Mouse (Mus musculus): Measurements from ENCODE around the gene Ybey.
A peak's percentile ranks its signal among the peaks of the same experiment; 100 is the strongest.

The Ybey gene

GRCm38 (mm10) chr10:76442178-76443088 lies 26.5 kb downstream of the Ybey start, which contains the start of gene Pcnt:
Gene Pcnt (minus strand): TSS chr10:76442786.
- peak; percentile 98 for DNase-seq

GRCm38 (mm10) chr10:76440281-76440680 lies 28.6 kb downstream of the Ybey start, which contains the start of gene AC141477.1:
Gene AC141477.1 (minus strand): TSS chr10:76440444.
- no peak for DNase-seq

DNA sequence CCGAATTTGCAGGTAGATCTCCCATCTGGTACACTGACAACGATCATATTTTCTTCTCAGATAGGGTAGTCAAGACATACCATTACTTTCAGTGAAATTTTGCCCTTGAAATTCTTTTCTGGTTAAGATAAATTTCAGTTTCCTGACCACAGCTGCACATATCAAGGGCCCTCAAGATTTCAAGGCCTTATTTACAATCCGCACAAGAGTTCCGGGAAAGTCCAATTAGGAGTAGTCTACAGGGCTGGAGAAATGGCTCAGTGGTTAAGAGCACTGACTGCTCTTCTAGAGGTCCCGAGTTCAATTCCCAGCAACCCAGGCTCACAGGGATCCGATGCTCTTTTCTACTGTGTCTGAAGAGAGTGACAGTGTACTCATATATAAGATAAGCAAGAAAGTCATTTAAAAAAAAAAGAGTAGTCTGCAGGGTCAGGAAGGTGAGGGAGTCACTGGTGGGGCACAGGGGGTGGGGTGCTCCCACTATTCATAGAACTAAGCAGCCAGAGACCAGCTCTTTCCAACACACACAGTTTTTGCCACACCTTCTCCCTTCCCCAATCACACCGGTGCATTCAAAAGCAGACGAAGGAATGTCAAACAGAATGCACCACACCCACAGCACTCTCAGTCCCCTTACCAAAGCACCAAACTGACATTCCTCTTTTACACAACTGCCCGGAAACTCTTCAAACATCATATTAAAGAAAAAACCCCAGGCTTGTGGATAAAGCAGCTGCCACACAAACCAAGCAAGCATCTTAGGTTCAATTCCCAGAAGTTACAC lies 29.6 kb downstream of the Ybey start:
- DNase-seq = no peak

GRCm38 (mm10) chr10:76433925-76434324 lies 35.0 kb downstream of the Ybey start:
- DNase-seq = no peak

GRCm38 (mm10) chr10:76425674-76426073 lies 43.2 kb downstream of the Ybey start:
- DNase-seq = no peak

- no peak for DNase-seq
Observed at GRCm38 (mm10) chr10:76416811-76417210, 52.1 kb downstream of the Ybey start.

Data from liver (tissue).